Mouse (Mus musculus): ENCODE results near the gene Pam.

- no peak for TF ChIP-seq CTCF (IDR thresholded peaks at IDR 0.05; ENCODE audit: low read depth, low read length)
- no peak for TF ChIP-seq POLR2A (IDR thresholded peaks at IDR 0.05; ENCODE audit: borderline replicate concordance, low read depth, low read length)
These were observed 273.2 kb downstream of the Pam start for GRCm38 (mm10) chr1:97822203-97822602.
